Mouse (Mus musculus): ENCODE results near the gene Gpx6. TPM values are rescaled to one million over a fixed set of nuclear protein-coding genes. Genes with fewer than 3 reads are reported as not detected.
A peak's percentile ranks its signal among the peaks of the same experiment; 100 is the strongest.

Gpx6 gene
- 0.07 TPM in 1 of 2 replicates, not detected in the other for polyA plus RNA-seq (2015; fragmentation: Nextera tagmentation; extraction: Ambion mirVana)

DNA sequence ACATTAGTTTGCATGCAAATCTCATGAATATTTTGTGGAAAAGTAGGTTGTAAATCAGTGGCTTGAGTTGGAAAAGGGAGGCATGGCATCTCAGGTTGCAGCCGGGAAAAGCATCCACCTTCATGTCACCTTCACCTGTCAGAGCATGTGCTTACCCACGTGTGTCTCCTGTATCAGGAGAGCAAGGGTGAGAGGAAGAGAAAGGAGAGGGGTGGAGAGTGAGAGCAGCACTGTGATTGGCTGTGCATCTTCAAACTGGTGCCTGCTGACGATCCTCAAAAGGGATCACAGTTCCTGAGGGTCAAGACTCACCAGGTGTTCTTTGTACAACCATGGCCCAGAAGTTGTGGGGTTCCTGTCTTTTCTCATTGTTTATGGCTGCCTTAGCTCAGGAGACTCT is at the start of gene Gpx6:
TSS of gene Gpx6 (plus strand) at position 200 of the 400 bp plus-strand sequence.
- ATAC-seq (ENCODE audit: low FRiP score, low TSS enrichment) (no peak), DNase-seq (ENCODE audit: low spot score) (no peak)
- H3K4me1 ChIP-seq (replicated peaks; ENCODE audit: control insufficient read depth, insufficient read depth), result no peaks in the 10 kb centered on the region
- H3K9me3 ChIP-seq (ENCODE audit: control insufficient read depth, low read length), result no peaks in the 10 kb centered on the region
- no peak within 1 kb of the TSS for H3K4me2 ChIP-seq (replicated peaks; ENCODE audit: low read depth)
- TF ChIP-seq CTCF (IDR thresholded peaks at IDR 0.05; ENCODE audit: low read depth) (no peak), EP300 (optimal IDR thresholded peaks at IDR 0.05) (no peak)
- H3K27me3 ChIP-seq (ENCODE audit: control insufficient read depth, insufficient read depth, low read length), result no peaks in the 10 kb centered on the region
- H3K9ac ChIP-seq (ENCODE audit: low read length), result no peak within 1 kb of the TSS
- H3K36me3 ChIP-seq (ENCODE audit: control insufficient read depth, insufficient read depth, low read length), result no peaks in the 10 kb centered on the region
- H3K4me3 ChIP-seq (ENCODE audit: low read depth, low read length), result no peak within 1 kb of the TSS
- no peak within 1 kb of the TSS for H3K27ac ChIP-seq (replicated peaks)
- 15% methylated on average over 3 of the region's 3 CpGs for WGBS

DNA sequence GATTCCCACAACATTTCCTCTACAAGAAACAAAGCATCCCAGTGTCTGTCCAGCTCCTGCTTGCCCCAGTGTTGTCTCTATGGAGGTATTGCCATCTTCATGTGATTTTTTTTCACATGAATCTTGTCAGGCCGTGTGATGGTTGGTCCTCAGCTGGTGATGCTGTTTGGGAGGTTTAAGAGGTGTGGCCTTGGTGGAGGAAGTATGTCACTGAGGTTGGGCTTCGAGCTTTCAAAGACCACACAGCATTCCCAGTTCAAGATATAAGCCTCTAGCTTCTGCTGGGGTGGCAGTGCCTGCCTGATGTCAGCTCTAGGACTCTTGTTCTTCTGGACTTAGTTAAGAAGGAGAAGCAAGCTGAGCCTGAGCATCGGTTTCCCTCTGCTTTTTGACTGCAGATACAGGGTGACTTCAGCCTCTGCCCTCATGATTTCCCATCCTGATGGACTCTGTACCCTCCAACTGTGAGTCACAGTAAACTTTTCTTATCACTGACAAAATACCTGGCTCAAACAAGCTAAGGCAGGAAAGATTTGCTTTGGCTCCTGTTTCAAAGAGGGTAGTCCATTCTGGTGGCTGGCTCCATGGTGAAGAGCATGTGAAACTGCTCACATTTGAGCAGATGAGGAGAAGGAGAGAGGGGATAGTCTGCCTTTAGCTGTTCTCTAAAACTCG is 49.0 kb upstream of the Gpx6 start:
- peak; percentile 22 for DNase-seq (ENCODE audit: low spot score)
- 49% methylated on average over 4 of the region's 4 CpGs for WGBS
- Histone ChIP-seq H3K4me1 (replicated peaks; ENCODE audit: control insufficient read depth, insufficient read depth) (0 out of 2 replicates have a peak, but pooled peaks cover 2% of the 10 kb centered on the region), H3K36me3 (ENCODE audit: control insufficient read depth, insufficient read depth, low read length) (no peaks in the 10 kb centered on the region), H3K27me3 (ENCODE audit: control insufficient read depth, insufficient read depth, low read length) (no peaks in the 10 kb centered on the region), H3K9me3 (ENCODE audit: control insufficient read depth, low read length) (no peaks in the 10 kb centered on the region), H3K4me2 (replicated peaks; ENCODE audit: low read depth) (no peak overlapping the region), H3K27ac (replicated peaks) (no peak overlapping the region), H3K9ac (ENCODE audit: low read length) (no peak overlapping the region), H3K4me3 (ENCODE audit: low read depth, low read length) (no peak overlapping the region)
- TF ChIP-seq CTCF (IDR thresholded peaks at IDR 0.05; ENCODE audit: low read depth) (no peak), EP300 (optimal IDR thresholded peaks at IDR 0.05) (no peak)
- ATAC-seq (ENCODE audit: low FRiP score, low TSS enrichment), result peak; percentile 91

DNA sequence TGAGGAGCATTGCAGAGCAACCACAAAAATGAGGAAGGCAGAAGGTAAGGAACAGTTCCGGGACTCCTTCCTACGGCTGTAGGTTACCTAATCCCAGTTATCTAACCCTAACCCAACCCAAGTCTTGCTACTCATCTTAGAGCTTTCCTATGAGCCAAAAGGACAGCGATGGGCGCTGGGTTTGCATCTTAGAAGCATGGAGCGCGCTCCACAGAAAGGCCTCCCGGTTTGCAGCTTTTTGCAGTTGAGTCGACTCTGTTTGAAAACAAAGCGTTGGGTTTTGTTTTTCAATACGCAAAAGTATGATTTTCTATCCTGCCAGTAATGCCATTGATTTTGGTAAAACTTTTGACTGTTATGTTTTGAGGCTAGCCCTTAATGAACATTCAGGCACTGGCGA is 48.0 kb upstream of the Gpx6 start:
- Histone ChIP-seq H3K4me1 (replicated peaks; ENCODE audit: control insufficient read depth, insufficient read depth) (0 out of 2 replicates have a peak, but pooled peaks cover 2% of the 10 kb centered on the region), H3K4me3 (ENCODE audit: low read depth, low read length) (0 out of 2 replicates have a peak overlapping the region, but pooled peaks have one; percentile 4), H3K9me3 (ENCODE audit: control insufficient read depth, low read length) (no peaks in the 10 kb centered on the region), H3K4me2 (replicated peaks; ENCODE audit: low read depth) (peak overlapping the region; percentile 23), H3K27ac (replicated peaks) (no peak overlapping the region), H3K27me3 (ENCODE audit: control insufficient read depth, insufficient read depth, low read length) (no peaks in the 10 kb centered on the region), H3K36me3 (ENCODE audit: control insufficient read depth, insufficient read depth, low read length) (no peaks in the 10 kb centered on the region), H3K9ac (ENCODE audit: low read length) (no peak overlapping the region)
- DNase-seq (ENCODE audit: low spot score) (no peak), ATAC-seq (ENCODE audit: low FRiP score, low TSS enrichment) (no peak)
- TF ChIP-seq EP300 (optimal IDR thresholded peaks at IDR 0.05), result no peak
- no peak for TF ChIP-seq CTCF (IDR thresholded peaks at IDR 0.05; ENCODE audit: low read depth)
- WGBS, result 10% methylated on average over 11 of the region's 11 CpGs

DNA sequence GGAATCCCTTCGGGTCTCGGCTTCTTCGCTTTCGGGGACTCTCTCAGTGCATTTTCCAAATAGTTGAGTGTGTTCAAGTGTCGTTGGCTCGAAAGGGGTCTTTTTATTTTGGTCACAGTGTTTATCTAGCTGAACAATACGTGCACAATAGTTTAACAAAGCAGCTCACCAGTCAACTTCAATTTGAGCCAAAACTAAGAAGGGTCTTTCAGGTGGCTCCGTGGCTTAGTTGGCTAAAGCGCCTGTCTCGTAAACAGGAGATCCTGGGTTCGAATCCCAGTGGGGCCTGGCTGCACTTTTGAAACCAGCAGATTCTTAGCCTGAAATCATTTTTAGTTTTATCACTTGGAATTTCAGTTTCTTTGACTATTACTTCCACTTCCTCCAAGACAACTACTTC is 47.6 kb upstream of the Gpx6 start:
- Histone ChIP-seq H3K27me3 (ENCODE audit: control insufficient read depth, insufficient read depth, low read length) (no peaks in the 10 kb centered on the region), H3K9me3 (ENCODE audit: control insufficient read depth, low read length) (no peaks in the 10 kb centered on the region), H3K9ac (ENCODE audit: low read length) (no peak overlapping the region), H3K4me3 (ENCODE audit: low read depth, low read length) (0 out of 2 replicates have a peak overlapping the region, but pooled peaks have one; percentile 4), H3K36me3 (ENCODE audit: control insufficient read depth, insufficient read depth, low read length) (no peaks in the 10 kb centered on the region), H3K4me2 (replicated peaks; ENCODE audit: low read depth) (peak overlapping the region; percentile 23), H3K4me1 (replicated peaks; ENCODE audit: control insufficient read depth, insufficient read depth) (no peaks in the 10 kb centered on the region), H3K27ac (replicated peaks) (no peak overlapping the region)
- DNase-seq (ENCODE audit: low spot score), result no peak
- no peak for TF ChIP-seq CTCF (IDR thresholded peaks at IDR 0.05; ENCODE audit: low read depth)
- no peak for TF ChIP-seq EP300 (optimal IDR thresholded peaks at IDR 0.05)
- ATAC-seq (ENCODE audit: low FRiP score, low TSS enrichment), result no peak
- 10% methylated on average over 11 of the region's 11 CpGs for WGBS

DNA sequence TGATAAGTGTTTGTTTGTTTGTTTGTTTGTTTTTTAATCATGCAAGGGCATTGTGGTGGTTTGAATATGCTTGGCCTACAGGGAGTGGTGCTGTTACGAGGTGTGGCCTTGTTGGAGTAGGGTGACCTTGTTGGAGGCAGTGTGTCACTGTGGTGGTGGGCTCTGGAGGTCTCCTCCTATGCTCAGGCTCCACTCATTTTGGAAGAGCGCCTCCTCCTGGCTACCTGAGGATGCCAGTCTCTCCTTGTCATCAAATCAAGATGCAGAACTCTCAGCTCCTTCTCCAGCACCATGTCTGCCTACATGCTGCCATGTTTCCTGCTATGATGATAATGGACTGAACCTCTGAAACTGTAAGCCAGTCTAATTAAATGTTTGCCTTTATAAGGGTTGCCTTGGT is 46.2 kb upstream of the Gpx6 start:
- Histone ChIP-seq H3K4me3 (ENCODE audit: low read depth, low read length) (no peak overlapping the region), H3K4me2 (replicated peaks; ENCODE audit: low read depth) (no peak overlapping the region), H3K4me1 (replicated peaks; ENCODE audit: control insufficient read depth, insufficient read depth) (no peaks in the 10 kb centered on the region), H3K27me3 (ENCODE audit: control insufficient read depth, insufficient read depth, low read length) (no peaks in the 10 kb centered on the region), H3K9ac (ENCODE audit: low read length) (no peak overlapping the region), H3K9me3 (ENCODE audit: control insufficient read depth, low read length) (no peaks in the 10 kb centered on the region), H3K27ac (replicated peaks) (no peak overlapping the region), H3K36me3 (ENCODE audit: control insufficient read depth, insufficient read depth, low read length) (no peaks in the 10 kb centered on the region)
- no peak for DNase-seq (ENCODE audit: low spot score)
- no peak for ATAC-seq (ENCODE audit: low FRiP score, low TSS enrichment)
- 58% methylated on average over 2 of the region's 2 CpGs for WGBS
- no peak for TF ChIP-seq EP300 (optimal IDR thresholded peaks at IDR 0.05)
- TF ChIP-seq CTCF (IDR thresholded peaks at IDR 0.05; ENCODE audit: low read depth), result no peak

DNA sequence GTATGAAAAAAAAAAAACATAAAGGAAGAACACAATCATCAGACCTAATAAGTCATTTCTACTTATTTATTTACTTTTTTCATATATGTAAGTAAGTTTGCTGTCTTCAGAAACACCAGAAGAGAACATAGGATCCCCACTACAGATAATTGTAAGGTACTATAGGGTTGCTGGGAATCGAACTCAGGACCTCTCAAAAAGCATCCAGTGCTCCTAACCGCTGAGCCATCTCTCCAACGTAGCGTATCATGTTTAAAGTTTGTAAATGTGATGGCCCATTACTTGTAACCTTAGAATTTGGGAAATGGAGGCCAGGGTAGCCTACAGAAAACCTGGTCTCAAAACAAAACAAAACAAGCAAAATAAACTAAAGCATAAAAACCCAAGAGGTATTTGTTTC is 44.4 kb upstream of the Gpx6 start:
- H3K27me3 ChIP-seq (ENCODE audit: control insufficient read depth, insufficient read depth, low read length), result no peaks in the 10 kb centered on the region
- no peak for DNase-seq (ENCODE audit: low spot score)
- no peak overlapping the region for H3K4me3 ChIP-seq (ENCODE audit: low read depth, low read length)
- TF ChIP-seq EP300 (optimal IDR thresholded peaks at IDR 0.05), result no peak
- TF ChIP-seq CTCF (IDR thresholded peaks at IDR 0.05; ENCODE audit: low read depth), result no peak
- 48% methylated on average over 4 of the region's 4 CpGs for WGBS
- H3K4me2 ChIP-seq (replicated peaks; ENCODE audit: low read depth), result no peak overlapping the region
- ATAC-seq (ENCODE audit: low FRiP score, low TSS enrichment), result no peak
- no peak overlapping the region for H3K27ac ChIP-seq (replicated peaks)
- no peak overlapping the region for H3K9ac ChIP-seq (ENCODE audit: low read length)
- no peaks in the 10 kb centered on the region for H3K4me1 ChIP-seq (replicated peaks; ENCODE audit: control insufficient read depth, insufficient read depth)
- H3K9me3 ChIP-seq (ENCODE audit: control insufficient read depth, low read length), result no peaks in the 10 kb centered on the region
- no peaks in the 10 kb centered on the region for H3K36me3 ChIP-seq (ENCODE audit: control insufficient read depth, insufficient read depth, low read length)

Data from stomach, postnatal 0 days (tissue).